Mouse (Mus musculus) liver, embryonic 11.5 days (tissue): Measurements from ENCODE around the gene Ehd4. TPM values are rescaled to one million over a fixed set of nuclear protein-coding genes. Genes with fewer than 3 reads are reported as not detected.

Source experiments
- ATAC-seq: fragments of 200-750 bp; cut with Nextera tagmentation; replicated peaks from 2 replicates; pipeline ENCODE4 v1.8.0; 2017; ENCODE audit warnings: moderate number of reproducible peaks, mild to moderate bottlenecking, moderate TSS enrichment, moderate library complexity; ENCODE audit not compliant: low FRiP score
- DNase-seq: peaks from one replicate; pipeline ENCODE4 v3.0.0-alpha.2; 2017; ENCODE audit warnings: low spot score
- H3K27ac ChIP-seq: fragments of 300-500 bp; sonication (generic); 2 replicates; pipeline ENCODE4 v1.5.1; 2014; ENCODE audit warnings: mild to moderate bottlenecking, low read depth, low read length, control low read depth
- H3K27me3 ChIP-seq: fragments of 300-500 bp; sonication (generic); replicated peaks from 2 replicates; pipeline ENCODE4 v1.6.1; 2014; ENCODE audit warnings: low read length, mixed read lengths; ENCODE audit not compliant: control insufficient read depth, insufficient read depth
- H3K36me3 ChIP-seq: fragments of 300-500 bp; sonication (generic); 2 replicates; pipeline ENCODE4 v1.6.1; 2014; ENCODE audit warnings: mild to moderate bottlenecking, low read length, moderate library complexity, mixed read lengths; ENCODE audit not compliant: control insufficient read depth, insufficient read depth
- H3K4me1 ChIP-seq: fragments of 300-500 bp; sonication (generic); replicated peaks from 2 replicates; pipeline ENCODE4 v1.6.1; 2014; ENCODE audit warnings: low read length, mixed read lengths; ENCODE audit not compliant: control insufficient read depth, insufficient read depth
- H3K4me2 ChIP-seq: fragments of 300-500 bp; sonication (generic); 2 replicates; pipeline ENCODE4 v1.6.1; 2014; ENCODE audit warnings: mild to moderate bottlenecking, control low read depth, moderate library complexity
- H3K4me3 ChIP-seq: fragments of 300-500 bp; sonication (generic); 2 replicates; pipeline ENCODE4 v1.5.1; 2014; ENCODE audit warnings: low read depth, low read length, control low read depth
- H3K9ac ChIP-seq: fragments of 300-500 bp; sonication (generic); 2 replicates; pipeline ENCODE4 v1.6.1; 2014; ENCODE audit warnings: low read depth, low read length, control low read depth
- H3K9me3 ChIP-seq: fragments of 300-500 bp; sonication (generic); 2 replicates; pipeline ENCODE4 v1.6.1; 2016; ENCODE audit warnings: low read length, inconsistent platforms, mixed read lengths; ENCODE audit not compliant: control insufficient read depth
- WGBS: fragments of 180-500 bp; shearing (Covaris S2); extraction: QIAGEN DNeasy Blood & Tissue Kit; methylation state at CpG from one replicate; pipeline ENCODE4 v1.1.7; 2014; 5-methylcytosine and 5-hydroxymethylcytosine counted together
- polyA plus RNA-seq: library from polyadenylated mRNA; unstranded; fragments of >200 nt; fragmentation: Nextera tagmentation; extraction: Ambion mirVana; gene quantifications from 2 replicates; pipeline ENCODE4 v1.2.1, GENCODE M21; 2014

Ehd4 gene
- polyA plus RNA-seq, 1 experiment from 2014 or later = 24.1 TPM

DNA sequence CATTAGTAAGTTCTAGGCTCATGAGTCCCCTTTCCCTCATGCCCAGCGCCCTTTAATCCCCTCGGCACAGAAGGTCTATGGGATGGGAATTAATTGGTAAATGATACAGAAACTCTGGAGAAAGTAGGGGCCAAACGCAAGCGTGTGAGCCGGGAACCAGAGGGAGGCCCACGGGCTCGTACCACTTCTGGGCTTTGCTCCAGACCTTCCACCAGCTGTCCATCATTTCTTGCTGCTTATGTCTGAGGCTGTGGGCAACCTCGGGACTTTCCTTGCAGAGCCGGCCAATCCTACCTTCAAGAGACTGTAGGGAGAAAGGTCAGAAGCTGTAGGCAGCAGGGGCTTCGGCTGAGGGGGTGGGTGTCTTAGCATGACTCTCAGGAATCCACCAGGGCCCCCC, 98.5 kb downstream of the Ehd4 start:
- no peak overlapping the region for H3K4me2 ChIP-seq
- H3K27ac ChIP-seq = no peak overlapping the region
- 82% methylated on average over 10 of the region's 10 CpGs for WGBS
- no peaks in the 10 kb centered on the region for H3K27me3 ChIP-seq
- H3K9ac ChIP-seq = no peak overlapping the region
- no peaks in the 10 kb centered on the region for H3K9me3 ChIP-seq
- H3K4me1 ChIP-seq = no peaks in the 10 kb centered on the region
- ATAC-seq (no peak), DNase-seq (no peak)
- no peaks in the 10 kb centered on the region for H3K36me3 ChIP-seq
- no peak overlapping the region for H3K4me3 ChIP-seq

DNA sequence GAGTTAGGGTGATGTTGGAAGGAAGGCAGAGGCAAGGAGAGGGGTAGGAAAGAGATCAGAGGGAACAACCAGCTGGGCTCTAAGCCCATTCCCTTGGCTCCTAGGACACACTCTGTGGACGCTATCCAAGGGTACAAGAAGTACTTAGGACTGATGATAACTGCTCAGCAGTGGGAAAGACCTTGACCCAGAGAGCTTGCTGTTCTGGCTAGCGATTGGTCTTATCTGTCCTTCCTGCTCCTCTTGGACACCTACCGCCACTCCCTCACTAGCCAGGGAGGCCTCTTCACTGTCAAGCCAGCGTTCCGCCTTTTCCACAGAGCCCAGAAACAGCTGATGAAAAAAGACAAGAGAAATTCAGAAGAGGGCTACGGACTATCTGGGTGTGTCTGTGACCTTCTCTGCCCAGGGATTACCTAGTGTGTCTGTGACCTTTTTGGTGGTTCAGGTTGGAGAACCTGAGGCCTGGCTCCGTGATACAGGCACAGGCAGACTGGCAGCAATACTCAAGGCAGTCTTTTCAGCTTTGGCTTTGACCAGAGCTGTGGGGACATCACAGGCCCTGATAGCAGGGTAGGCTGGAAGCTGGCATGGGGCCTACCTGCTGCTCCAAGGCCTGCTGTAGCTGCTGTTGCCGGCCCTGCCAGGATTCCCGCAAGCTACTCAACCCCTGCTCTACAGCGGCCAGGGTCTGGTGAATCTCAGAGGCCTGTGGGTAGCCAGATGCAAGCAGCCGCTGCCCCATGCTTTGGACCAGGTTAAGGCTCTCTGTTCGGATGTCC, 99.4 kb downstream of the Ehd4 start:
- Histone ChIP-seq H3K9me3 (no peaks in the 10 kb centered on the region), H3K27ac (no peak overlapping the region), H3K9ac (no peak overlapping the region), H3K4me3 (no peak overlapping the region), H3K36me3 (no peaks in the 10 kb centered on the region), H3K27me3 (no peaks in the 10 kb centered on the region), H3K4me2 (no peak overlapping the region), H3K4me1 (no peaks in the 10 kb centered on the region)
- ATAC-seq (no peak), DNase-seq (no peak)
- WGBS = 75% methylated on average over 12 of the region's 12 CpGs

DNA sequence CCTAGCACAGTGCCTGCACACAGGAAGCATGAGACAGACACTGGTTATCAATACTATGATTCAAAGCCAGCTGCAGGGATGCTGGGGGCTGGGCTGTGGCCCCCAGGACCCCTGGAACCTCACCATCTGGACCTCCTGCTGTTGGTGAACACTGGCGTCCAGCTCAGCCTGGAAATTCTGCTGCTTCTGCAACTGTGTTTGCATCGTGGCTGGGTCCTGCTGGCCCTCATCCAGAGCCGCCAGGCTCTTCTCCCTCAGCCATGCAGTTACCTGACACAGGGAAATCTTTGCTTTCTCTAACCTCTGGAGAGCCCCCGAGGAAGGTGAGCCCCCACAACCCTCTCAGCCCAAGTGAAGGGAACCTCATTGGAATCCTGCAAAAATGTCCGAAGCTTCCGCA, 103.0 kb downstream of the Ehd4 start:
- Histone ChIP-seq H3K4me1 (no peaks in the 10 kb centered on the region), H3K4me2 (no peak overlapping the region), H3K27me3 (no peaks in the 10 kb centered on the region), H3K9ac (no peak overlapping the region), H3K36me3 (no peaks in the 10 kb centered on the region), H3K4me3 (no peak overlapping the region), H3K9me3 (no peaks in the 10 kb centered on the region), H3K27ac (no peak overlapping the region)
- ATAC-seq (no peak), DNase-seq (no peak)
- WGBS = 63% methylated on average over 6 of the region's 6 CpGs

DNA sequence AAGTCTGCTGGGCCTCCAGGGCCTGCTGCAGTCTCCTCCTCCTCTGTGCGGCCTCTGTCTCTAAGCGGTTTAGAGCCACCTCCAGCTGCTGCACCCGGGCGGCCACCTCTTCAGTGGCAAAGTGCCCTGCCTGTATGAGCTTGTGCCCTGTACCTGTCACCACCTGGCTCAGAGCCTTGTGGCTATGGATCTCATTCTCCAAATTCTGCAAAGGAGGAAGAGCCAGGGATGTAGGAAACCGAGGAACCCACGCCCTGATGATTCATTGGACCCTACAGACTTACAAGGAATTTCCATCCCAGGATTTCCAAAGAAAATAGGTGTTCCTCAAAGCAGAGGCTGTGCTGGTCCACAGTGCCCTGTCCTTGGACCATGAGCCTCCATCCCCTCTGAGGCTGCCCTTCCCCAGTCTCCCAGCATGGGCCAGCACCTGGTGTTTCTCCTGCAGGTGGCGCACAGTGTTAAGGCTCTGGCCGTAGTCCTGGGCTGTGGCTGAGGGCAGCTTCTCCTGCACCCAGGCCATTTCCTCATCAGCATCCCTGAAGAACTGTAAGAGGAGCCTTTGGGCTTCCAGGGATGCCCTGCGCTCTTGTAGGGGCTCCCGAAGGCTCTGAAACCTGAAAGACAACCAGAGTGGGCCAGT, 104.7 kb downstream of the Ehd4 start:
- Histone ChIP-seq H3K27me3 (no peaks in the 10 kb centered on the region), H3K9ac (no peak overlapping the region), H3K27ac (no peak overlapping the region), H3K4me3 (no peak overlapping the region), H3K36me3 (no peaks in the 10 kb centered on the region), H3K4me2 (no peak overlapping the region), H3K4me1 (no peaks in the 10 kb centered on the region), H3K9me3 (no peaks in the 10 kb centered on the region)
- WGBS = 62% methylated on average over 10 of the region's 10 CpGs
- ATAC-seq (peak; percentile 41; the same call in 1 of the 2 replicates), DNase-seq (no peak)

DNA sequence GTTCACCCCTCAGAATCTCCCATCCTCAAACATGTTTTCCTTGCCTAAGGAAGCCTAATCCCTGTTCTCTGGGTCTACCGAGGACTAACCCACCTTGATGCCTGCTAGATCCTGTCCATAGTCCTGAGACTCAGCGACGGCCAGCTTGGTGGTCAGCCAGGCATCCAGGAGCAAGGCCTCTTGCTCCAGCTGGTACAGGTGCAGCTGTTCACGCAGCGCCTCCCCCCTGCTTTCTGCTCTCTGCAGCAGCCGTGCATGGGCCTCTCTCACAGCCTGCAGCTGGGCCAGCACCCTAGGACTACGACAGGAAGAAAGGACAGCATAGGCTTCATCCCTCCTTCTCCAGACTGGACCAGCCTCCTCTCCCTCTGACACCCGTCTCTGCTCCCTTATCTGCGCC, 106.2 kb downstream of the Ehd4 start:
- no peaks in the 10 kb centered on the region for H3K9me3 ChIP-seq
- 74% methylated on average over 9 of the region's 9 CpGs for WGBS

DNA sequence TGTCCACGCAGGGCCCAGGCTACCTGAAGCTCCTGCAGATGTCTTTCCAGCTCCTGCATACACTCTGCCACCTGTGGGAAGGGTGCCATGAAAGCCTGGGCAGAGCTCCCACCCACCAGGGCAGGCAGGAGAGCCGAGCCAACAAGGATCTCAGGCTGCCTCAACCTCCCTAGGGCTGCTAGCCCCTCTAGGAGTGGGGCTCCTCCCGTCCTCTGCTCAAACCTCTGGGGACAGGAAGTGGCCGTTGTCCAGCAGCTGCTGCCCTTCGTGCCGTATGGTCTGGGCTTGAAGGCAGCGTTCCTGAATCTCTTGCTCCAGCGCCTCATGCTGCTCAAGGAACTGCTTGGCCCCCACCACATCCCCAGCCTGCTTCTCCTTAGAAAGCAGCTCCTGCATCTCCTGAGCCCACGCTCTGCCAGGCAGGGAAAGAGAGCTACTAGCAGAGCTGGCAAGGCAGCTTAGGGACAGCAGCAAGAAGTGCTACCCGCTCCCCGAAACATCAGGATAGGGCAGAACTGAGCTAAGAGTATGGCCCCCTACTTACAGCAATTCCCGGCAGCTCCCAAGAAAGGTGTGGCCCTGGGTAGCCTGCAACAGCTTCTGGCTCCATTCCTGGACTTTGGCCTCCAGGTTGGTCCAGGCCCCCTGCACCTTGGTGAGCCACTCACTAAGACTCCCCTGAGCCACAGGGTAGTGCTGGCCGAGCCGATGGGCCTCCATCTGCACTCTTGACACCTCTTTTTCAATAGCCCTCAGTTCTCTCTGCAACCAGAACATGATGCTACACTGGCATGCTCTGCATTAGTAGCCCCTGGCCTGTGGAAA, 107.7 kb downstream of the Ehd4 start:
- Histone ChIP-seq H3K27ac (no peak overlapping the region), H3K9ac (no peak overlapping the region), H3K4me2 (no peak overlapping the region), H3K36me3 (no peaks in the 10 kb centered on the region), H3K4me1 (peaks cover 2% of the 10 kb centered on the region; the same call in 1 of the 2 replicates), H3K9me3 (no peaks in the 10 kb centered on the region), H3K4me3 (no peak overlapping the region), H3K27me3 (no peaks in the 10 kb centered on the region)
- ATAC-seq (no peak), DNase-seq (no peak)
- 65% methylated on average over 14 of the region's 14 CpGs for WGBS

More for the DNA sequence above, 106.2 kb downstream of the Ehd4 start:
- no peak overlapping the region for H3K9ac ChIP-seq
- peaks cover 2% of the 10 kb centered on the region; the same call in 1 of the 2 replicates for H3K4me1 ChIP-seq
- ATAC-seq (no peak), DNase-seq (no peak)
- no peak overlapping the region for H3K4me3 ChIP-seq
- no peak overlapping the region for H3K4me2 ChIP-seq
- H3K36me3 ChIP-seq = no peaks in the 10 kb centered on the region
- H3K27ac ChIP-seq = no peak overlapping the region
- H3K27me3 ChIP-seq = no peaks in the 10 kb centered on the region

DNA sequence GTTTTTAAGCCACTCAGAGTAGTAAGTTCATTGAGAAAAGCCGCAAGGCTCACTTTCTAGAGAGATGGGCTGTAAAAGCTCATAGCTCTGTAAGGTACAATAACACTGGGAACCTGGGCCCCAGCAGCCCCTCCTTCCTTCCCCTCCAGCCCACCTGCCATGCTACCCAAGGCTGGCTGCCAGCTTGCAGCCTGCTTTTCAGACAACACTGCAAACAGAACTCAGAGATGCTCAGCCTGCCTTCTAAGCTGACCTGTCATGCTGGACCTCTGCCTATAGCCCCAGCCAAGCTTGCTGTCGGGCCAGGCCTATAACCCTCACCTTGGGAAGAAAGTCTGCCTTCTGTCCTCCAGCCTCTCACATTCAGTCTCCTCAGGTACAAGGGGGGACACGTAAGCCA, 109.7 kb downstream of the Ehd4 start:
- Histone ChIP-seq H3K36me3 (peaks cover 12% of the 10 kb centered on the region), H3K27me3 (no peaks in the 10 kb centered on the region), H3K27ac (no peak overlapping the region), H3K4me2 (no peak overlapping the region), H3K9ac (no peak overlapping the region), H3K9me3 (no peaks in the 10 kb centered on the region), H3K4me3 (no peak overlapping the region), H3K4me1 (peaks cover 2% of the 10 kb centered on the region; the same call in 1 of the 2 replicates)
- DNase-seq (no peak), ATAC-seq (no peak)
- WGBS = 61% methylated on average over 3 of the region's 3 CpGs

DNA sequence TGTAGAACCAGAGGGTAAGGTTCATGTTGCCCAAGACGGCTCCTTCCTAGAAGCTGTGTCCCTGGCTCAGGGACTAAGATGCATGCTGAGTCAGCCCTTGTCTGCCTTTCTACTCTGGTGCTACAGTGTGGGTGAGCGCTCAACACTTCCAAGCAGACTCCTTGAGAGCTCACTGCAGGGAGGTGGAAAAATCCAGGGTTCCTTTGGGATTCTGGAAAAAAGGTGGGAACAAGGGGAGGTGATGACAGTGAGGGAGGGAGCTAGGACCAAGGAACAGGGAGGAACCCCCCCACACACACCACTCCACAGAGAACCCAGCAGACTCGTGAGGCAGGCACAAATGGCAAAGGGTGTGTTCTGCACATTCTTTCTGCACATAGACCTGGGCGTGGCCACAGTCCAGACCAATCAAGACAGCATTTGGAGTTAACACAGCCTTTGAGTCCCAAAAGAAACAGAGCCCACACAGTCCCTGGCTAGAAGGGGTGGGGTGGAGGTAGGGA, 110.3 kb downstream of the Ehd4 start:
- Histone ChIP-seq H3K4me3 (no peak overlapping the region), H3K9me3 (no peaks in the 10 kb centered on the region), H3K4me2 (no peak overlapping the region), H3K36me3 (peaks cover 13% of the 10 kb centered on the region), H3K27ac (no peak overlapping the region), H3K9ac (no peak overlapping the region), H3K27me3 (no peaks in the 10 kb centered on the region), H3K4me1 (peaks cover 2% of the 10 kb centered on the region; the same call in 1 of the 2 replicates)
- peak; percentile 58 for ATAC-seq
- DNase-seq = no peak
- WGBS = 52% methylated on average over 4 of the region's 4 CpGs
